Mouse (Mus musculus) lung, embryonic 16.5 days (tissue): ENCODE measurements around the gene Pum1. TPM values are rescaled to one million over a fixed set of nuclear protein-coding genes. Genes with fewer than 3 reads are reported as not detected.
"Not testable (repeated sequence)": the region's sequence is repeated elsewhere in the genome, so short reads cannot be mapped to it uniquely, and the experiment has no call there.

Experiments
- ATAC-seq: fragments of 200-750 bp; cut with Nextera tagmentation; 2 replicates; pipeline ENCODE4 v1.8.0; 2017; ENCODE audit warnings: low read depth, mild to moderate bottlenecking, moderate library complexity
- H3K27ac ChIP-seq: fragments of 300-500 bp; sonication (generic); 2 replicates; pipeline ENCODE4 v1.5.1; 2014; ENCODE audit warnings: mild to moderate bottlenecking, control low read depth, low read length
- H3K27me3 ChIP-seq: fragments of 300-500 bp; sonication (generic); 2 replicates; pipeline ENCODE4 v1.6.1; 2014; ENCODE audit warnings: low read depth, low read length, mixed read lengths; ENCODE audit not compliant: control insufficient read depth, insufficient read depth
- H3K36me3 ChIP-seq: fragments of 300-500 bp; sonication (generic); 2 replicates; pipeline ENCODE4 v1.6.1; 2014; ENCODE audit warnings: low read length; ENCODE audit not compliant: control insufficient read depth, insufficient read depth
- H3K4me1 ChIP-seq: fragments of 300-500 bp; sonication (generic); replicated peaks from 2 replicates; pipeline ENCODE4 v1.6.1; 2014; ENCODE audit warnings: low read length, mixed read lengths; ENCODE audit not compliant: control insufficient read depth, insufficient read depth
- H3K4me2 ChIP-seq: fragments of 300-500 bp; sonication (generic); 2 replicates; pipeline ENCODE4 v1.6.1; 2014; ENCODE audit warnings: low read depth, low read length, control low read depth
- H3K4me3 ChIP-seq: fragments of 300-500 bp; sonication (generic); 2 replicates; pipeline ENCODE4 v1.5.1; 2014; ENCODE audit warnings: mild to moderate bottlenecking, low read length, control low read depth
- H3K9ac ChIP-seq: fragments of 300-500 bp; sonication (generic); 2 replicates; pipeline ENCODE4 v1.6.1; 2014; ENCODE audit warnings: low read length, control low read depth
- H3K9me3 ChIP-seq: fragments of 300-500 bp; sonication (generic); 2 replicates; pipeline ENCODE4 v1.6.1; 2016; ENCODE audit warnings: low read length; ENCODE audit not compliant: control insufficient read depth
- WGBS: fragments of 180-500 bp; shearing (Covaris S2); extraction: QIAGEN DNeasy Blood & Tissue Kit; methylation state at CpG from one replicate; pipeline ENCODE4 v1.1.7; 2014; 5-methylcytosine and 5-hydroxymethylcytosine counted together
- polyA plus RNA-seq: library from polyadenylated mRNA; unstranded; fragments of >200 nt; fragmentation: Nextera tagmentation; extraction: Ambion mirVana; gene quantifications from 2 replicates; pipeline ENCODE4 v1.2.1, GENCODE M21; 2015

Gene Pum1
- polyA plus RNA-seq, 1 experiment from 2014 or later: 84.2 TPM

DNA sequence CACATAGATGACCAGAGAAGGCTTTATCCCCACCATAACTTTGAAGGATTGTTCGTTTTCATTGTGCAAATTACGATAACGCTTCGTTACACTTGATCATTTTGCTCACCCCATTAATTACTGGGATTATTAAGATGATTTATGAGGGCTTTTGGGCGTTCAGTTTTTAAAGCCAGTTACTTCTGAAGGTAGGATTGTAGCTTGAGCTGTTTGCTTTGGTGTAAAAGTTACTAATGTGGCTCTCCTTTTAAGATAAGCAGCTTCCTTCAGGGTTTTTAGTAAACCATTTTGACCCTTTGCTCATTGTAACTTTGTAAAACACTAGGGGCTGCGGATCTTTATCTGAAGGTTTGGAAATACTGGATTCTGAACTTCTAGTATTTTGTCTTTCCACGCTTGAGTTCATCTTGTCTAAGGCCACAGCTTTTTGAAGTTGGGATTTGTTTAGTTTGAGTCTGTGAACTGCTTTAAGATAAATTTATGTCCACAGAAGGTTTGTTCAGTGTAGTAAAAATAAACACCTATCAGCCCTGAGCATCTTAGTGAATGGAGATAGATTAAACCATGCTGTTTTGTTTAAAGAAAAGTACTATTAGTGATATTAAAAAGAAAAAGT, 1.4 kb downstream of the Pum1 start:
- 2% methylated on average over 7 of the region's 7 CpGs for WGBS
- H3K27ac ChIP-seq: peak overlapping the region; percentile 96
- no peaks in the 10 kb centered on the region for H3K9me3 ChIP-seq
- peak overlapping the region; percentile 100 for H3K4me3 ChIP-seq
- peak overlapping the region; percentile 82 for H3K4me2 ChIP-seq
- H3K9ac ChIP-seq: peak overlapping the region; percentile 99
- peaks cover 2% of the 10 kb centered on the region; the same call in 1 of the 2 replicates for H3K36me3 ChIP-seq
- H3K4me1 ChIP-seq: peaks cover 25% of the 10 kb centered on the region
- no peak for ATAC-seq
- no peaks in the 10 kb centered on the region for H3K27me3 ChIP-seq

DNA sequence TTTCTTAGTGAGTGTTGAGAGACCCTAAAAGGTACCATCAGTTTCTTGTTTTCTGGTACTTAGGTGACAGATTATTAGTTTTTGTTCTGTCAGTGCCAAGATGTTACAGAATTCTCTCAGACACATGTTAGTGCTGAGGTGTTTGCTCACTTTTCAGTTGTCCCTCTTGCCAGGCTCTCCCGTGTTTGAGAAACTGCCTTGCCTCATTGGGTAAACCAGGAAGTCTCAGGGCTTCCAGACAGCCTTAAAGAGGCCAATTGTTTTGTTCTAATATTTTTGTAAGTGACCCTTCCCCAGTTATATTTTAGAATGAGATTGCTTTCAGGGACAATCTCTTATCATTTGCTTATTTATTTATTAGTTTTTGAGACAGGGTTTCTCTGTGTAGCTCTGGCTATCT, 2.1 kb downstream of the Pum1 start:
- no peaks in the 10 kb centered on the region for H3K9me3 ChIP-seq
- no peak for ATAC-seq
- H3K9ac ChIP-seq: peak overlapping the region; percentile 43; the same call in 1 of the 2 replicates
- H3K27ac ChIP-seq: no peak overlapping the region
- peak overlapping the region; percentile 28 for H3K4me3 ChIP-seq
- H3K4me1 ChIP-seq: peaks cover 25% of the 10 kb centered on the region
- H3K27me3 ChIP-seq: no peaks in the 10 kb centered on the region
- H3K36me3 ChIP-seq: peaks cover 3% of the 10 kb centered on the region; the same call in 1 of the 2 replicates
- H3K4me2 ChIP-seq: peak overlapping the region; percentile 82
- 0% methylated on average over 1 of the region's 1 CpGs for WGBS

DNA sequence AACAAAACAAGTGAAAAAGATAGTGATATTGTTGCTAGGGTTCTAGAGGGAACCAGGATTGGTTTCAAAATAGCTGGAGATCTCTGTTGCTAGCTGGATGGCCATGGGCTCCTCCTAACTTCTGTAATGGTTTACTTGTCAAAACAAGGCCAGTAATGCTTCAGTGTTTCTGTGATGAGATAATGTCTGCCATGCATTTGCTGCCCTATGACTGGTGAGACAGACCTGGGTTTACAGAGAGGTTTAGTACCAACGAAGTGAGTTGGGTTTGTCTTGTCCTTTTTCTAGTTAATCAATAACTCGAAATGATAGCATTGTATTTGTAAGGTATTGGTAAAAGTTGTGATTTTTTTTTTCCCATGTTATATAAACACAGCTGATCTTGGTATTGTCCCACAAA, 4.6 kb downstream of the Pum1 start:
- H3K4me2 ChIP-seq: no peak overlapping the region
- no peaks in the 10 kb centered on the region for H3K27me3 ChIP-seq
- 45% methylated on average over 2 of the region's 2 CpGs for WGBS
- H3K9ac ChIP-seq: no peak overlapping the region
- no peak overlapping the region for H3K4me3 ChIP-seq
- peaks cover 19% of the 10 kb centered on the region; the same call in 1 of the 2 replicates for H3K36me3 ChIP-seq
- peaks cover 25% of the 10 kb centered on the region for H3K4me1 ChIP-seq
- no peaks in the 10 kb centered on the region for H3K9me3 ChIP-seq
- no peak overlapping the region for H3K27ac ChIP-seq
- no peak for ATAC-seq

DNA sequence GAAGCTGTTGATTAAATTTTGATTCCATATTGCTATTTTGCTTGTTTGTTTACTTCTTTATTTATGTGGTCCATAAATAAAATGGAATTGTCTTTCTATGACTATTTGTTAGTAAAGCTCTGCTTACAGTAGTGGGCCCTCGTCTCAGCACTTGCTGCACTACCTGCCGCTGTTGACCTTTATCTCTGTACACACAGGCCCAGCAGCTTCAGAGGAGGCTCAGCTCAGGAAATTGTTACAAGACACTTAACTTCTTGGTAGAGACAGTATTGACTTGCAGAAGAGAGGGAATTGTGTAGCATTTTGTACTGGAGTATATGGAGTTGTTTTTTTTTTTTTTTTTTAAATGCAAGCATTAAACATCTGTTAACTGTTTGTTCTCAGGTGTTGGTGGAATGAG, 5.4 kb downstream of the Pum1 start:
- no peak for ATAC-seq
- Histone ChIP-seq H3K4me1 (peaks cover 25% of the 10 kb centered on the region), H3K9me3 (no peaks in the 10 kb centered on the region), H3K4me2 (no peak overlapping the region), H3K27me3 (no peaks in the 10 kb centered on the region), H3K36me3 (peaks cover 26% of the 10 kb centered on the region; the same call in 1 of the 2 replicates), H3K9ac (no peak overlapping the region), H3K4me3 (no peak overlapping the region), H3K27ac (no peak overlapping the region)
- WGBS: 33% methylated on average over 2 of the region's 2 CpGs

DNA sequence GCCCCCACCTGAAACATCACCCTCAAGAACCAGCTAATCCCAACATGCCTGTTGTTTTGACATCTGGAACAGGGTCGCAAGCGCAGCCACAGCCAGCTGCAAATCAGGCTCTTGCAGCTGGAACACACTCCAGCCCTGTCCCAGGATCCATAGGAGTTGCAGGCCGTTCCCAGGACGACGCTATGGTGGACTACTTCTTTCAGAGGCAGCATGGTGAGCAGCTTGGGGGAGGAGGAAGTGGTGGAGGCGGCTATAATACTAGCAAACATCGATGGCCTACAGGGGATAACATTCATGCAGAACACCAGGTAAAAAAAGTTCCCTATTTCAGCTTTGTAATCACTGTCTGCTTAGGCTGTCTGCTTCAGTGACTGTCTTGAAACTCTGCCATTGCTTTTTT, 5.9 kb downstream of the Pum1 start:
- Histone ChIP-seq H3K9me3 (no peaks in the 10 kb centered on the region), H3K27me3 (no peaks in the 10 kb centered on the region), H3K4me1 (peaks cover 25% of the 10 kb centered on the region), H3K9ac (no peak overlapping the region), H3K36me3 (peaks cover 29% of the 10 kb centered on the region; the same call in 1 of the 2 replicates), H3K4me3 (no peak overlapping the region), H3K4me2 (no peak overlapping the region), H3K27ac (no peak overlapping the region)
- ATAC-seq: no peak
- 46% methylated on average over 7 of the region's 7 CpGs for WGBS

DNA sequence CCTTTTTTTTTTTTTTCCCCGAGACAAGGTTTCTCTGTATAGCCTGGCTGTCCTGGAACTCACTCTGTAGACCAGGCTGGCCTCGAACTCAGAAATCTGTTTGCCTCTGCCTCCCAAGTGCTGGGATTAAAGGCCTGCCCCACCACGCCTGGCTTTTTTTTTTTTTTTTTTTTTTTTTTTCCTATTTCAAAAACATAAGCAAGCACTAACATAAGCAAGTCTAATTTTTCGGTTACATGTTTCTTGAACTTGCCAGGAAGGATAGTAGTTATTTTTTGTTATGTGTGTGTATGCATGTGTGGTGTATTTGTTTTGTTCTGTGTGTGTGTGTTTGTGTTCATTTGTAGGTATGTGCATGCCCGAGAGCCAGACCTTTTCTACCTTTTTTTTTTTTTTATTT, 6.9 kb downstream of the Pum1 start:
- not testable (repeated sequence) for H3K27me3 ChIP-seq, ATAC-seq, H3K9ac ChIP-seq, H3K4me2 ChIP-seq, H3K4me3 ChIP-seq, H3K9me3 ChIP-seq, H3K27ac ChIP-seq
- WGBS: 68% methylated on average over 5 of the region's 5 CpGs
- Histone ChIP-seq H3K36me3 (peaks cover 32% of the 10 kb centered on the region), H3K4me1 (peaks cover 25% of the 10 kb centered on the region)

DNA sequence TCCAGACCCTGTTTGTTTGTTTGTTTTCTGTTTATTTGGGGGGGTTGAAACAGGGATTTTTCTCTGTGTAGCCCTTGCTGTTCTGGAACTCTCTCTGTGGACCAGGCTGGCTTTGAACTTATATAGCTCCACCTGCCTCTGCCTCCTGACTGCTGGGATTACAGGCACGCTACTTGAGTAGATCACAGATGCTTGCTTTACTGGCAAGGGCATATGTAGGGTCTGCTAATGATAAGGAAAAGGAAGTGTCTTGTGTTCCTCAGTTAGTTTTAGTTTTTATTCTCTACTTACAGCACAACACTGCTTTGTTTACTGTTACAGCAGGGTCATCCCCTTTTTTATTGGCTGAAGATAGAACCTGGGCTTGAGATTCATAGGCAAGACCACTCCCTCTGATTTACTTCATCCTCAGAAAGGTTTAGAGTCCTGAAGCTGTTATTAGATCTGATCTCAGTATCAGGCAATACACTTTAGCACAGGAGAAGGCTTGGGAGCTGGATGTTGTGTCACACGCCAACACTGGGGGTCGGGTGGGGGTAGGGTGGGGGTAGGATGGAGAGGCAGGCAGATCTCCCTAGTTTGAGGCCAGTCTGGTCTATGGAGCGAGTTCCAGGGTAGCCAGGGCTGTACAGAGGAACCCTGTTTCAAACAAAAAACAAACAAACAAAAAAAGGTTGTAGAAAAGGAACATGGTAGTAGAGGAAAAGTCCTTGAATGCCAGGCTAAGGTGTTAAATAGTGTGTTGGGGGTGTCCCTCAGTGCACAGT, 8.1 kb downstream of the Pum1 start:
- ATAC-seq: no peak
- no peaks in the 10 kb centered on the region for H3K9me3 ChIP-seq
- no peaks in the 10 kb centered on the region for H3K27me3 ChIP-seq
- peaks cover 34% of the 10 kb centered on the region for H3K36me3 ChIP-seq
- H3K4me1 ChIP-seq: peaks cover 14% of the 10 kb centered on the region
- H3K4me2 ChIP-seq: no peak overlapping the region
- no peak overlapping the region for H3K27ac ChIP-seq
- 94% methylated on average over 4 of the region's 4 CpGs for WGBS
- H3K4me3 ChIP-seq: no peak overlapping the region
- no peak overlapping the region for H3K9ac ChIP-seq

DNA sequence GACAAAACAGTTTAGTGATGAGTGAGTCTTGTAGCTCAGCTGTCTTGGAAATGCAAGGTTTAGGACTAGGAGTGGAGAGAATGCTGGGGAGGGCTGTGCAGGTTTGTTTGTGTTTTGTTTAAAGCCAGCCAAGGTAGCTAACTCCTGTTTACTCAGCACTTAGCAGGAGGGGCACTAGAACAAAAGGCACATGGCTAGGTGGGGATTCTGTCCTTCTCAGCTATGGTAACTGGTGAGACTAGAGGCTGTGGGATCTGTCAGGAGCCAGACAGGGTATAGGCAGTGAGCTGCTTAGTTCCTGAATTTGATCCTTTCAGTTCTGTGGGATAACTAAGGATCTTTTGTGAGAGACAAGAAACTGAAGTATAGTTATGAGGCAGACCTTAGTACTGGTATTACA, 9.0 kb downstream of the Pum1 start:
- Histone ChIP-seq H3K9me3 (no peaks in the 10 kb centered on the region), H3K4me3 (no peak overlapping the region), H3K4me1 (peaks cover 9% of the 10 kb centered on the region), H3K27ac (no peak overlapping the region), H3K36me3 (peaks cover 34% of the 10 kb centered on the region), H3K9ac (no peak overlapping the region), H3K27me3 (no peaks in the 10 kb centered on the region), H3K4me2 (no peak overlapping the region)
- ATAC-seq: 0 out of 2 replicates have a peak, but pooled peaks have one; percentile 17

DNA sequence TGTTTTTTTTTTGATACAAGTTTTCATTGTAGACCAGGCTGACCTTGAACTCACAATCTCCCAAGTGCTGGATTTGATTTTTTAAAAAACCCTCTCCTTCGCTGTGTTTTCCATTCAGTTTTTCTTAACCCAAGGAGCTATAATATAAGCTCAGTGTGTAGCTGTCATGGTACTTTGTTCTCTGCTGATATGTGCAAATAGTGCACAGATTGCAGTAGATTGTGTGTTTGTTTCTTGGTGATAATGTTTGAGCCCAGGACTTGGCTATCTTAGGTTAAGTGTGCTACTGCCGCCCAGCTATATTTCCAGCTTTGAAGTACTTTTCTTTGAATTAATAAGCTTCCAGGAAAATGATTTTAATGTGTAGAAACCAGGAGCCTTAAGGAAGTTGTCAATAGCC, 13.6 kb downstream of the Pum1 start:
- peaks cover 25% of the 10 kb centered on the region for H3K36me3 ChIP-seq
- no peaks in the 10 kb centered on the region for H3K27me3 ChIP-seq
- no peak overlapping the region for H3K4me3 ChIP-seq
- H3K27ac ChIP-seq: no peak overlapping the region
- no peaks in the 10 kb centered on the region for H3K9me3 ChIP-seq
- no peaks in the 10 kb centered on the region for H3K4me1 ChIP-seq
- H3K4me2 ChIP-seq: no peak overlapping the region
- no peak for ATAC-seq
- 83% methylated on average over 2 of the region's 2 CpGs for WGBS
- H3K9ac ChIP-seq: no peak overlapping the region
